Mouse (Mus musculus) thymus, adult 2 months (tissue): ENCODE data around the gene Ppp4r2.

ENCODE experiments used
- CTCF ChIP-seq: fragments of 200-500 bp; IDR thresholded peaks from 2 replicates; pipeline ENCODE4 v1.5.1; 2012; ENCODE audit warnings: mild to moderate bottlenecking, control low read depth, low read length, moderate library complexity, borderline replicate concordance; ENCODE audit not compliant: control insufficient read depth, poor library complexity, insufficient read depth; ENCODE audit errors: extremely low read depth
- POLR2A ChIP-seq: fragments of 200-500 bp; IDR thresholded peaks from 2 replicates; pipeline ENCODE4 v1.6.1; 2012; ENCODE audit warnings: mild to moderate bottlenecking, low read length, control low read depth, moderate library complexity; ENCODE audit not compliant: control insufficient read depth, poor library complexity, insufficient read depth; ENCODE audit errors: extremely low read depth

GRCm38 (mm10) chr6:100851083-100851482, 17.7 kb downstream of the Ppp4r2 start:
- no peak for TF ChIP-seq POLR2A
- no peak for TF ChIP-seq CTCF
